Mouse (Mus musculus): ENCODE data around the gene Tmc5. TPM values are rescaled to one million over a fixed set of nuclear protein-coding genes. Genes with fewer than 3 reads are reported as not detected.
A peak's percentile ranks its signal among the peaks of the same experiment; 100 is the strongest.

Gene Tmc5
- polyA plus RNA-seq, 1 experiment from 2014 or later: 0.50 TPM

GRCm38 (mm10) chr7:118584257-118584907 is 12.7 kb upstream of the Tmc5 start, which contains the start of gene Tmc7:
TSS of gene Tmc7 (minus strand) at chr7:118584736.
- WGBS: under 1% methylated on average over 51 of the region's 51 CpGs
- peak; percentile 90 for ATAC-seq (ENCODE audit: low read depth)
- Histone ChIP-seq H3K9ac (ENCODE audit: low read length) (peak within 1 kb of the TSS; percentile 83), H3K4me1 (replicated peaks; ENCODE audit: control insufficient read depth, insufficient read depth, low read length) (peaks cover 11% of the 10 kb centered on the region), H3K27ac (ENCODE audit: low read length) (peak within 1 kb of the TSS; percentile 32; the same call in 1 of the 2 replicates), H3K36me3 (ENCODE audit: control insufficient read depth, insufficient read depth, low read length) (no peaks in the 10 kb centered on the region), H3K9me3 (ENCODE audit: control insufficient read depth, low read length) (no peaks in the 10 kb centered on the region), H3K4me3 (ENCODE audit: low read length) (peak within 1 kb of the TSS; percentile 74), H3K4me2 (ENCODE audit: low read depth, low read length) (peak within 1 kb of the TSS; percentile 98), H3K27me3 (ENCODE audit: control insufficient read depth, insufficient read depth, low read depth, low read length) (no peaks in the 10 kb centered on the region)

DNA sequence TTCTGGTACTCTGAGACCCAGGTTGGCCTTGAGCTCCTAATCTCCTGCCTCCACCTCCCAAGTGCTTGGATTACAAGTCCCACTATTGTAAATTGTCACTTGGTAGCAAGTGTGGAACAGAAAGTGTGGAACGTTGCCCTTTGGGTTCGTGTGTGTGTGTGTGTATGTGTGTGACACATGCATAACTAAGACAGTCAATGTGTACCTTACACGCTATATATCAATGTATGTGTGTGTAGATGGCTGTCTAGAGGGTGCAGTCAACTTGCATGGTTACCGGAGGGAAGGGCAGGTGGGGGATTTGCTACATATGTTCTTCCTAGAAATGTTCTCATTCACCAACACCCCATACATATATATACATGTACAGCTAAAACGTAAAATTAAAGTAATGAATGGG is 12.2 kb upstream of the Tmc5 start:
- no peak for ATAC-seq (ENCODE audit: low read depth)
- H3K27me3 ChIP-seq (ENCODE audit: control insufficient read depth, insufficient read depth, low read depth, low read length): no peaks in the 10 kb centered on the region
- H3K4me1 ChIP-seq (replicated peaks; ENCODE audit: control insufficient read depth, insufficient read depth, low read length): peaks cover 11% of the 10 kb centered on the region
- peak overlapping the region; percentile 83; the same call in 1 of the 2 replicates for H3K9ac ChIP-seq (ENCODE audit: low read length)
- no peaks in the 10 kb centered on the region for H3K36me3 ChIP-seq (ENCODE audit: control insufficient read depth, insufficient read depth, low read length)
- peak overlapping the region; percentile 98 for H3K4me2 ChIP-seq (ENCODE audit: low read depth, low read length)
- no peak overlapping the region for H3K27ac ChIP-seq (ENCODE audit: low read length)
- H3K4me3 ChIP-seq (ENCODE audit: low read length): peak overlapping the region; percentile 74
- 49% methylated on average over 5 of the region's 5 CpGs for WGBS
- H3K9me3 ChIP-seq (ENCODE audit: control insufficient read depth, low read length): no peaks in the 10 kb centered on the region

DNA sequence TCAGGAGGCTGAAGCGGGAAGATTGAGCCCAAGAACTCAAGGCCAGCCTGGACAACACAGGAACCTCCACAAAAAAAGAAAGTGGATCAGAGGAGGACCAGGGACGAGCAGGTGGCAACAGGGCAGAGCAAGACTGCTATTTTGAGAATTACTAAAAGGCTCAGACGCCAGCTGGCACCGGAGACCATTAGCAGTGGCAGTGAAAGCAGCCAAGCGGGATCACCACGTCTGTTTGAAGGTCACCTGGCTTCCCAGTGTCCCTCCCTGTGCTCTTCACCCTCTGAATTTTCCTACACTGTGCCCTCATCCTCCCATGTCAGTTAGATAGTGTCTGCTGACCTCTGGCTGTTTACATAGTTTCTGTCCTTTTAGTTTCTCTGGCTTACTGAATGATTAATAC is 11.2 kb upstream of the Tmc5 start:
- no peak for ATAC-seq (ENCODE audit: low read depth)
- 74% methylated on average over 6 of the region's 6 CpGs for WGBS
- no peaks in the 10 kb centered on the region for H3K9me3 ChIP-seq (ENCODE audit: control insufficient read depth, low read length)
- no peaks in the 10 kb centered on the region for H3K36me3 ChIP-seq (ENCODE audit: control insufficient read depth, insufficient read depth, low read length)
- H3K4me1 ChIP-seq (replicated peaks; ENCODE audit: control insufficient read depth, insufficient read depth, low read length): peaks cover 11% of the 10 kb centered on the region
- H3K27ac ChIP-seq (ENCODE audit: low read length): no peak overlapping the region
- H3K4me3 ChIP-seq (ENCODE audit: low read length): no peak overlapping the region
- no peak overlapping the region for H3K4me2 ChIP-seq (ENCODE audit: low read depth, low read length)
- H3K9ac ChIP-seq (ENCODE audit: low read length): no peak overlapping the region
- no peaks in the 10 kb centered on the region for H3K27me3 ChIP-seq (ENCODE audit: control insufficient read depth, insufficient read depth, low read depth, low read length)

DNA sequence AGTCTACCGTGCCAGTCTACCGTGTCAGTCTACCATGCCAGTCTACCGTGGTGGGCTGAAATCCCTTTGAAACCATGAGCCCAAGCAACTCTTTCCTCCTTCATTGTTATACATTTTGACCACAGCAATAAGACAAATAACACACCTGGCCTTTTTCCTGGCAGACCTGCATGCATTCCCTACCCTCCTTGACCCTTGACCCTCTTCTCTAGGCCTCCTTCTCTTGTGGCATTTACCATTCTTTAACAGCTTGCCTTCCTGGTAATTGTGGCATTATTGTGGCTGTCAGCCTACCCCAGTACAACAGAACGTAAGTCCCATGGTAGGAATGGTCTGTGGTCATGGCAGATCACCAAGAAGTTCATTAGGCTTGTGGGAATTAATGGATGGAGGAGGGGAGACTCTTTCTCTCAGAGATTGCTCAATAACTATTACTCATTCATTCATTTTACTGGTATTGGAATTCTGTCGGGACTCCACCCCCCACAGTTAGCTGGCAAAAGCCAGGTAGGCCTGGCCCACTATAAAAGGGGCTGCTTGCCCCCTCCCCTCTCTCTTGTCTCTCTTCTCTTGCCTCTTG is 6.3 kb upstream of the Tmc5 start:
- Histone ChIP-seq H3K36me3 (ENCODE audit: control insufficient read depth, insufficient read depth, low read length) (no peaks in the 10 kb centered on the region), H3K27me3 (ENCODE audit: control insufficient read depth, insufficient read depth, low read depth, low read length) (peaks cover 15% of the 10 kb centered on the region), H3K9me3 (ENCODE audit: control insufficient read depth, low read length) (no peaks in the 10 kb centered on the region), H3K4me1 (replicated peaks; ENCODE audit: control insufficient read depth, insufficient read depth, low read length) (peaks cover 16% of the 10 kb centered on the region), H3K4me2 (ENCODE audit: low read depth, low read length) (no peak overlapping the region), H3K9ac (ENCODE audit: low read length) (no peak overlapping the region), H3K4me3 (ENCODE audit: low read length) (no peak overlapping the region), H3K27ac (ENCODE audit: low read length) (no peak overlapping the region)
- ATAC-seq (ENCODE audit: low read depth): no peak
- WGBS: 84% methylated on average over 5 of the region's 5 CpGs

- Histone ChIP-seq H3K4me3 (ENCODE audit: low read length) (no peak overlapping the region), H3K9ac (ENCODE audit: low read length) (no peak overlapping the region), H3K27me3 (ENCODE audit: control insufficient read depth, insufficient read depth, low read depth, low read length) (peaks cover 28% of the 10 kb centered on the region), H3K27ac (ENCODE audit: low read length) (no peak overlapping the region), H3K36me3 (ENCODE audit: control insufficient read depth, insufficient read depth, low read length) (no peaks in the 10 kb centered on the region), H3K4me1 (replicated peaks; ENCODE audit: control insufficient read depth, insufficient read depth, low read length) (peaks cover 16% of the 10 kb centered on the region), H3K9me3 (ENCODE audit: control insufficient read depth, low read length) (no peaks in the 10 kb centered on the region), H3K4me2 (ENCODE audit: low read depth, low read length) (no peak overlapping the region)
- ATAC-seq (ENCODE audit: low read depth): no peak
- WGBS: 38% methylated on average over 6 of the region's 6 CpGs
These were observed 5.0 kb upstream of the Tmc5 start for GRCm38 (mm10) chr7:118592146-118592545.

DNA sequence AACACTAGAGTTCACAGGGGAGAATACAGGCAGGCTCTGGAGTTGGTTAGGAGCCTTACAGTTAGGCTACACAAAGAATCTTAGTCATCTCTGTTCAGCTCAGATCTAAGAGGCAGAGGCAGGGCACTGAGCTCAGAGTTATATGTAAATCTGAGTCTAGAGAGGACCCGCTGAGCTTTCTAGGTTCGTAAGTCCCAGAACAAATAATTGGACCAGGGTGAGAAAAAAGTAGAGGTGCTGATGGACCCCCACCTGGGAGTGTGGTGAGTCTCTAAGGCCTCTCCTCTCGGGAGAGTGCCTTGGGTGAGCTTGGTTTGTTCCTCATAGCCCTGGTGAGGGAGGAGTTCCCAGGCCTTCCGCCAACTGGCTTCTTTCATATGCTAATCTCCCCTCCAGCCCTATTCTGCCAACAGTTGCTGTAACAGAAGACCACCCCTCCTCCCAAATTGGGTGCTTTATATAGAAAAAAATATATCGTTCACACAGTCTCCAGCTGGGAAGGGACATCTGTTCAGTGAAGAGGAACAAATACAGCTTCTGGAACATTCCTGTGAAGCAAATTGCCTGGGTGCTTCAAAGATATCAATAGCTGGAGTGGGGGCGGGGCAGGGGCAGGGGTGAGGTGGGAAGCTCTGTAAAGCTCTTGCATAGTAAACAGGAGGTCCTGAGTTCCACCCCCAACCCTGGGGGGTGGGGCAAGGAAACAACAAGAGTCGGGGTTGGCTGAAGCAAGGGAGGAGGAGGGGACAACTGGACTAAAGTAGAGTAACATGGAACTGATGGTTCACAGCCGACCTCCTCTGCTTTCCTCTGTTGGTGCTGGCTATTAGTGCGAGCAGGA is 3.3 kb upstream of the Tmc5 start:
- Histone ChIP-seq H3K4me3 (ENCODE audit: low read length) (no peak overlapping the region), H3K4me1 (replicated peaks; ENCODE audit: control insufficient read depth, insufficient read depth, low read length) (peaks cover 19% of the 10 kb centered on the region), H3K27me3 (ENCODE audit: control insufficient read depth, insufficient read depth, low read depth, low read length) (peaks cover 42% of the 10 kb centered on the region), H3K9ac (ENCODE audit: low read length) (no peak overlapping the region), H3K9me3 (ENCODE audit: control insufficient read depth, low read length) (no peaks in the 10 kb centered on the region), H3K27ac (ENCODE audit: low read length) (no peak overlapping the region), H3K36me3 (ENCODE audit: control insufficient read depth, insufficient read depth, low read length) (no peaks in the 10 kb centered on the region), H3K4me2 (ENCODE audit: low read depth, low read length) (no peak overlapping the region)
- WGBS: 16% methylated on average over 9 of the region's 9 CpGs
- peak; percentile 48; the same call in 1 of the 2 replicates for ATAC-seq (ENCODE audit: low read depth)

DNA sequence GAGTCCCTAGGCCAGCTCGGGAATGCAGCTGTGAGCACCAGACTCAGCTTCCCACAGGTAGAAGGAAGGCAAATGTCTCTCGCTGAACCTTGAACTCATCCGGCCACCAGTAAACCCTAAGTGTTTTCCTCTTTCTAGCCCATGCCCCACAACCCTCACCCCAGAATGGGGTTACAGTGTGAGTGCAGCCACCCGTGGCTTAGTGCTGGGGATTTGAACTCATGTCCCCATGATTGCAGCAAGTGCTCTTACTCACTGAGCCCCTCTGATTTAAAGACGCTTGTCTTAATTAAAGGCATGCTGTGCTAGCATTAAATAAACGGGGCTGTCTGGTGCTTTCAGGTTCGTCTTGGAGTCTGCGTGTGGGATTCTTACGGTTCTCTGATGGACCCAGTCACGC is 2.5 kb upstream of the Tmc5 start:
- peak overlapping the region; percentile 24 for H3K4me3 ChIP-seq (ENCODE audit: low read length)
- peaks cover 44% of the 10 kb centered on the region for H3K27me3 ChIP-seq (ENCODE audit: control insufficient read depth, insufficient read depth, low read depth, low read length)
- 26% methylated on average over 10 of the region's 10 CpGs for WGBS
- H3K9me3 ChIP-seq (ENCODE audit: control insufficient read depth, low read length): no peaks in the 10 kb centered on the region
- H3K4me1 ChIP-seq (replicated peaks; ENCODE audit: control insufficient read depth, insufficient read depth, low read length): peaks cover 19% of the 10 kb centered on the region
- H3K4me2 ChIP-seq (ENCODE audit: low read depth, low read length): peak overlapping the region; percentile 53
- no peaks in the 10 kb centered on the region for H3K36me3 ChIP-seq (ENCODE audit: control insufficient read depth, insufficient read depth, low read length)
- H3K27ac ChIP-seq (ENCODE audit: low read length): no peak overlapping the region
- H3K9ac ChIP-seq (ENCODE audit: low read length): peak overlapping the region; percentile 54; the same call in 1 of the 2 replicates
- no peak for ATAC-seq (ENCODE audit: low read depth)

DNA sequence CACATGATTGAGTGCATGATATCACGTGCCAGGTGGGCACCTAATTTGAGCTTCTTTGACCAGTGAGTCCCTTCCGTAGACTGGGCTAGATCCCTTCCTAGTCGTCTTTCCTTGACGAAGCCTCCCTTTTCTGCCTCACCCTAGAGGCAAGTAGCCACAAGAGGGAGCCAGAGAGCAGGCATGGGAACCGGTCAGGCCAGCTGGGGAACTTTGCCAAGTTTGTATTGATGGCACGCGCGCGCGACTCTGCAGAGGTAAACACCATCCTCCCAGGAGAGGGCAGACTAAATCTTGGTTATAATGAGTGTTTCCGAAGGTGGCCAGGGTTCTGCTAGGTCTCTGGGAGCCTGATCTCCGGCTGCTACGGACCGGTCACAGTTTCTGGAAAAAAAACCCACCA is 1.9 kb upstream of the Tmc5 start:
- Histone ChIP-seq H3K4me3 (ENCODE audit: low read length) (peak overlapping the region; percentile 24), H3K27me3 (ENCODE audit: control insufficient read depth, insufficient read depth, low read depth, low read length) (peaks cover 47% of the 10 kb centered on the region), H3K36me3 (ENCODE audit: control insufficient read depth, insufficient read depth, low read length) (no peaks in the 10 kb centered on the region), H3K4me2 (ENCODE audit: low read depth, low read length) (peak overlapping the region; percentile 53), H3K27ac (ENCODE audit: low read length) (no peak overlapping the region), H3K9ac (ENCODE audit: low read length) (peak overlapping the region; percentile 54; the same call in 1 of the 2 replicates), H3K4me1 (replicated peaks; ENCODE audit: control insufficient read depth, insufficient read depth, low read length) (peaks cover 19% of the 10 kb centered on the region), H3K9me3 (ENCODE audit: control insufficient read depth, low read length) (no peaks in the 10 kb centered on the region)
- under 1% methylated on average over 14 of the region's 14 CpGs for WGBS
- peak; percentile 45; the same call in 1 of the 2 replicates for ATAC-seq (ENCODE audit: low read depth)

- Histone ChIP-seq H3K4me3 (ENCODE audit: low read length) (no peak overlapping the region), H3K27ac (ENCODE audit: low read length) (no peak overlapping the region), H3K9ac (ENCODE audit: low read length) (no peak overlapping the region), H3K4me1 (replicated peaks; ENCODE audit: control insufficient read depth, insufficient read depth, low read length) (peaks cover 19% of the 10 kb centered on the region), H3K36me3 (ENCODE audit: control insufficient read depth, insufficient read depth, low read length) (no peaks in the 10 kb centered on the region), H3K27me3 (ENCODE audit: control insufficient read depth, insufficient read depth, low read depth, low read length) (peaks cover 47% of the 10 kb centered on the region), H3K4me2 (ENCODE audit: low read depth, low read length) (no peak overlapping the region), H3K9me3 (ENCODE audit: control insufficient read depth, low read length) (no peaks in the 10 kb centered on the region)
- no peak for ATAC-seq (ENCODE audit: low read depth)
- 74% methylated on average over 11 of the region's 11 CpGs for WGBS
These were observed 826 bp upstream of the Tmc5 start for GRCm38 (mm10) chr7:118596271-118596670.
